ENCODE assay signal across 32 mouse cellular contexts in the genomic region with DNA sequence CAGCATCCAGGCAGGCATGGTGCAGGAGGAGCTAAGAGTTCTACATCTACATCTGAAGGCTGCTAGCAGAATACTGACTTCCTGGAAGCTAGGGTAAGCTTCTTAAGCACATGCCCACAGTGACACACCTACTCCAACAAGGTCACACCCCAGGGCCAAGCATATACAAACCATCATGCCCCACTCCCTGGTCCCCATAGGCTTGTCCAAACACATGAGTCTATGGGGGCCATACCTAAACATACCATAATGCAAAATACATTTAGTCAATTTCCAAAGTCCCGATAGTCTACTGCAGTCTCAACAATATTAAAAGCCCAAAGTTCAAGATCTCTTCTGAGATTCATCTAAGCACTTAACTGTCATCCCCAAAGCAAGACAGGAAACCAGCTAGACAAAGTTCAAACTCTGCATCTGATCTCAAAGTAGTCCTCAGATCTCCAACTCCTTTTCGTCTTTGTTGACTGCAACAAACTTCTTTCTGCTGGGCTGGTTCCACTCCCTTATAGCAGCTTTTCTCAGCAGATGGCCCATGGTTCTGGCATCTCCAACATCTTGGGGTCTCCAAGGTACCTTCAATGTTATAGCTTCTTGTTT. TPM values are rescaled to one million over a fixed set of nuclear protein-coding genes. Genes with fewer than 3 reads are reported as not detected.
DNase-seq lines count a peak whose midpoint lies in the region; ATAC-seq lines count a peak whose summit lies in the region.
"Had no signal": no experiment of that assay in that cellular context is flagged by ENCODE, and none has a peak within 500 bp of the region (broad histone marks: within the 10 kb centered on the region; RNA-seq: fewer than 3 reads in every experiment).

No protein-coding gene starts in this region.

- ATAC-seq in CD4-positive, CD25-positive, alpha-beta regulatory T cell, adult 4 months, result peak; percentile 84
- peak; percentile 82 for ATAC-seq in activated CD4-positive, CD25-positive, alpha-beta regulatory T cell, adult 4 months
- ATAC-seq: forebrain, embryonic 15.5 days; intestine, embryonic 15.5 days had no signal

- peak; percentile 70 for DNase-seq in thymus, postnatal 0 days (ENCODE audit: low spot score)
- DNase-seq in thymus, postnatal 4 days, result peak; percentile 50
- no peak for DNase-seq in B cell, adult 2 months
- no peak for DNase-seq in lung, postnatal 10 days
- no peak for DNase-seq in right cerebral cortex, postnatal 4 days
- DNase-seq: adrenal gland, adult 8-10 months; cerebellum, adult 8-10 months; cerebellum, postnatal 25 days; gastrocnemius, postnatal 25 days; heart, adult 18-20 months; kidney, adult 2 months; layer of hippocampus, postnatal 36 days; liver, embryonic 13.5 days; lung, adult 18-20 months; lung, postnatal 14 days; midbrain, embryonic 14.5 days; right cerebral cortex, adult 18-20 months had no signal

RNA-seq across cellular contexts. Expression of gene Ugcg, which starts 21.7 kb away (rescaled TPM):
- 10 to 100 TPM; 15.4 to 28.8 TPM for polyA plus RNA-seq in CD4-positive, CD25-positive, alpha-beta regulatory T cell, adult 4 months (2017; shearing (Covaris generic))
- 10 to 100 TPM; 17.5 to 19.7 TPM for polyA plus RNA-seq in activated CD4-positive, CD25-positive, alpha-beta regulatory T cell, adult 4 months (2017; shearing (Covaris generic))
- polyA plus RNA-seq in thymus, postnatal 0 days (2015; fragmentation: Nextera tagmentation; extraction: Ambion mirVana), result 21.8 and 29.2 TPM in 2 replicates

RNA-seq across cellular contexts. Expression of gene AI481877, which starts 28.6 kb away (rescaled TPM):
- polyA plus RNA-seq in CD4-positive, CD25-positive, alpha-beta regulatory T cell, adult 4 months (2017; shearing (Covaris generic)), result not detected
- not detected for polyA plus RNA-seq in activated CD4-positive, CD25-positive, alpha-beta regulatory T cell, adult 4 months (2017; shearing (Covaris generic))
- 0.12 TPM in 1 of 2 replicates, not detected in the other for polyA plus RNA-seq in thymus, postnatal 0 days (2015; fragmentation: Nextera tagmentation; extraction: Ambion mirVana)
- polyA plus RNA-seq: C2C12; embryonic facial prominence, embryonic 11.5 days; forebrain, embryonic 15.5 days; frontal cortex, adult 2 months; heart, embryonic 11.5 days; heart, embryonic 16.5 days; hindbrain, embryonic 15.5 days; intestine, embryonic 15.5 days; kidney, adult 2 months; kidney, postnatal 0 days; limb, embryonic 10.5 days; limb, embryonic 15.5 days; liver, embryonic 13.5 days; midbrain, embryonic 14.5 days; neural tube, embryonic 11.5 days; stomach, embryonic 15.5 days had no signal

Comparison
In these comparisons a context has a peak if more than half of its experiments do, and no peak if none do; other contexts are left out.
1. DNase-seq: peak in thymus, postnatal 0 days (single experiment) and thymus, postnatal 4 days (single experiment); none in B cell, adult 2 months (0 of 2), lung, postnatal 10 days (single experiment) and right cerebral cortex, postnatal 4 days (single experiment).